Mouse (Mus musculus) midbrain, postnatal 0 days (tissue): ENCODE data around the gene Gcc2. TPM values are rescaled to one million over a fixed set of nuclear protein-coding genes. Genes with fewer than 3 reads are reported as not detected.

Source experiments
- ATAC-seq: fragments of 200-750 bp; cut with Nextera tagmentation; 2 replicates; pipeline ENCODE4 v1.8.0; 2017; ENCODE audit warnings: moderate number of reproducible peaks, mild to moderate bottlenecking, moderate TSS enrichment, moderate library complexity; ENCODE audit not compliant: low FRiP score
- DNase-seq: peaks from one replicate; pipeline ENCODE4 v3.0.0-alpha.2; 2015; ENCODE audit warnings: low spot score
- H3K27ac ChIP-seq: fragments of 300-500 bp; sonication (generic); 2 replicates; pipeline ENCODE4 v1.5.1; 2014; ENCODE audit warnings: low read depth, mild to moderate bottlenecking, low read length, mixed read lengths
- H3K27me3 ChIP-seq: fragments of 300-500 bp; sonication (generic); 2 replicates; pipeline ENCODE4 v1.6.1; 2014; ENCODE audit warnings: low read length, control low read depth, mixed read lengths; ENCODE audit not compliant: insufficient read depth
- H3K36me3 ChIP-seq: fragments of 300-500 bp; sonication (generic); 2 replicates; pipeline ENCODE4 v1.6.1; 2014; ENCODE audit warnings: low read length, control low read depth, mixed read lengths; ENCODE audit not compliant: insufficient read depth
- H3K4me1 ChIP-seq: fragments of 300-500 bp; sonication (generic); 2 replicates; pipeline ENCODE4 v1.6.1; 2014; ENCODE audit warnings: mild to moderate bottlenecking, control low read depth, antibody characterized with exemption, low read length, mixed read lengths; ENCODE audit not compliant: insufficient read depth
- H3K4me2 ChIP-seq: fragments of 300-500 bp; sonication (generic); 2 replicates; pipeline ENCODE4 v1.6.1; 2014; ENCODE audit warnings: low read depth, mild to moderate bottlenecking, low read length, mixed read lengths; ENCODE audit not compliant: poor library complexity, severe bottlenecking
- H3K4me3 ChIP-seq: fragments of 300-500 bp; sonication (generic); 2 replicates; pipeline ENCODE4 v1.5.1; 2014; ENCODE audit warnings: low read depth, mild to moderate bottlenecking, low read length, moderate library complexity
- H3K9ac ChIP-seq: fragments of 300-500 bp; sonication (generic); replicated peaks from 2 replicates; pipeline ENCODE4 v1.6.1; 2014; ENCODE audit warnings: mild to moderate bottlenecking, low read length, moderate library complexity, mixed read lengths; ENCODE audit not compliant: poor library complexity, severe bottlenecking
- H3K9me3 ChIP-seq: fragments of 300-500 bp; sonication (generic); 2 replicates; pipeline ENCODE4 v1.6.1; 2016; ENCODE audit warnings: low read length, control low read depth
- CTCF ChIP-seq: IDR thresholded peaks from 2 replicates; pipeline ENCODE4 v1.5.1; 2016; ENCODE audit warnings: antibody characterized with exemption, mild to moderate bottlenecking
- WGBS: fragments of 180-500 bp; shearing (Covaris S2); extraction: QIAGEN DNeasy Blood & Tissue Kit; methylation state at CpG from one replicate; pipeline ENCODE4 v1.1.7; 2014; 5-methylcytosine and 5-hydroxymethylcytosine counted together
- polyA plus RNA-seq: library from polyadenylated mRNA; unstranded; fragments of >200 nt; fragmentation: Nextera tagmentation; extraction: Ambion mirVana; gene quantifications from 2 replicates; pipeline ENCODE4 v1.2.1, GENCODE M21; 2015
- total RNA-seq: library from RNA; depleted of rRNA; stranded (reverse); fragments of >200 nt; gene quantifications from 2 replicates; pipeline ENCODE4 v1.2.3, GENCODE M21; 2014; rRNA removed

The Gcc2 gene
- total and polyA plus RNA-seq, 2 experiments from 2014 or later, result 41.3 to 121 TPM

GRCm38 (mm10) chr10:58354561-58354960, 99.3 kb downstream of the Gcc2 start:
- no peak for DNase-seq
- H3K9me3 ChIP-seq, result no peaks in the 10 kb centered on the region
- H3K4me1 ChIP-seq, result no peaks in the 10 kb centered on the region
- no peaks in the 10 kb centered on the region for H3K36me3 ChIP-seq
- no peaks in the 10 kb centered on the region for H3K27me3 ChIP-seq
- H3K9ac ChIP-seq, result no peak overlapping the region
- no peak for TF ChIP-seq CTCF
- H3K4me2 ChIP-seq, result no peak overlapping the region
- no peak overlapping the region for H3K4me3 ChIP-seq
- H3K27ac ChIP-seq, result no peak overlapping the region
- WGBS, result 30% methylated on average over 3 of the region's 3 CpGs
- ATAC-seq, result no peak

Other genes with a start within 250 kb of the Gcc2 start
- gene AW822073, start 30.6 kb upstream of the Gcc2 start, total RNA-seq, result not detected in 2 replicates
- not detected in 2 replicates for gene AW822073, start 30.6 kb upstream of the Gcc2 start, polyA plus RNA-seq
- gene Duxf3, start 22.8 kb upstream of the Gcc2 start, total RNA-seq, result not detected in 2 replicates
- not detected in 2 replicates for gene Duxf3, start 22.8 kb upstream of the Gcc2 start, polyA plus RNA-seq
- 0.22 TPM in 1 of 2 replicates, not detected in the other for gene Gm4981, start 18.8 kb upstream of the Gcc2 start, total RNA-seq
- gene Gm4981, start 18.8 kb upstream of the Gcc2 start, polyA plus RNA-seq, result not detected in 2 replicates
- 32.3 and 39.4 TPM in 2 replicates for gene Lims1, start 68.0 kb downstream of the Gcc2 start, total RNA-seq
- gene Lims1, start 68.0 kb downstream of the Gcc2 start, polyA plus RNA-seq, result 41.3 and 44.0 TPM in 2 replicates
- gene Ranbp2, start 191.4 kb downstream of the Gcc2 start, total RNA-seq, result 40.0 and 49.7 TPM in 2 replicates
- gene Ranbp2, start 191.4 kb downstream of the Gcc2 start, polyA plus RNA-seq, result 9.6 and 12.5 TPM in 2 replicates
- gene Ccdc138, start 242.5 kb downstream of the Gcc2 start, total RNA-seq, result 2.9 and 5.1 TPM in 2 replicates
- gene Ccdc138, start 242.5 kb downstream of the Gcc2 start, polyA plus RNA-seq, result 6.0 and 7.4 TPM in 2 replicates